Mouse (Mus musculus): Measurements from ENCODE around the gene Snx15. TPM values are rescaled to one million over a fixed set of nuclear protein-coding genes. Genes with fewer than 3 reads are reported as not detected.
A peak's percentile ranks its signal among the peaks of the same experiment; 100 is the strongest.
"Not testable (repeated sequence)": the region's sequence is repeated elsewhere in the genome, so short reads cannot be mapped to it uniquely, and the experiment has no call there.

Snx15 gene
- polyA plus RNA-seq, 1 experiment from 2014 or later = 25.5 TPM

DNA sequence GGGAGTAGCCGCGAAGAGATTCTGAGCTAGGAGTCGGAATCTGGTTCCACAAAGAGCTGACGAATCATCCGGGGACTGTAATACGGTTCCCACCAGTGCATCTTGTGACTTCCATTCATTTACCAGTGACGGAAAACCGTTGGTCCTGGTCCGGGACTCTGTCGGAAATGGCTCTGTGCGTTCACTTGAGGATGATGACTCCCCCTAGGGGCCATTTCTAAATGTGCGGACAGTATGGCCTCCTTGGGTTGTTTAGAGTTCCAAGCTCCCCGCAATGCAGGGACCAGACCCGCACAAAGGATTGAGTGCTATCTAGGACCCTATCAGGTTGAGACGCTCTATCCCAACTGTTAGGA is 13.3 kb upstream of the Snx15 start, which contains the start of gene Arl2:
Gene Arl2 (minus strand): TSS at position 155 of the 356 bp plus-strand sequence.
- Histone ChIP-seq H3K4me2 (peak within 1 kb of the TSS; percentile 78), H3K36me3 (ENCODE audit: control insufficient read depth, insufficient read depth, low read length) (no peaks in the 10 kb centered on the region; the same call in 1 of the 2 replicates), H3K4me1 (ENCODE audit: control insufficient read depth, insufficient read depth, low read length) (no peaks in the 10 kb centered on the region), H3K4me3 (ENCODE audit: low read depth, low read length) (peak within 1 kb of the TSS; percentile 68), H3K9ac (ENCODE audit: low read depth, low read length) (peak within 1 kb of the TSS; percentile 83), H3K27ac (ENCODE audit: low read depth, low read length) (peak within 1 kb of the TSS; percentile 96), H3K9me3 (replicated peaks; ENCODE audit: control insufficient read depth, low read length) (no peaks in the 10 kb centered on the region), H3K27me3 (ENCODE audit: control insufficient read depth, insufficient read depth, low read length) (no peaks in the 10 kb centered on the region)
- under 1% methylated on average over 15 of the region's 15 CpGs for WGBS (ENCODE audit: insufficient replicate concordance)
- ATAC-seq (replicated peaks; ENCODE audit: insufficient number of reproducible peaks, low FRiP score, low TSS enrichment) = peak; percentile 68

DNA sequence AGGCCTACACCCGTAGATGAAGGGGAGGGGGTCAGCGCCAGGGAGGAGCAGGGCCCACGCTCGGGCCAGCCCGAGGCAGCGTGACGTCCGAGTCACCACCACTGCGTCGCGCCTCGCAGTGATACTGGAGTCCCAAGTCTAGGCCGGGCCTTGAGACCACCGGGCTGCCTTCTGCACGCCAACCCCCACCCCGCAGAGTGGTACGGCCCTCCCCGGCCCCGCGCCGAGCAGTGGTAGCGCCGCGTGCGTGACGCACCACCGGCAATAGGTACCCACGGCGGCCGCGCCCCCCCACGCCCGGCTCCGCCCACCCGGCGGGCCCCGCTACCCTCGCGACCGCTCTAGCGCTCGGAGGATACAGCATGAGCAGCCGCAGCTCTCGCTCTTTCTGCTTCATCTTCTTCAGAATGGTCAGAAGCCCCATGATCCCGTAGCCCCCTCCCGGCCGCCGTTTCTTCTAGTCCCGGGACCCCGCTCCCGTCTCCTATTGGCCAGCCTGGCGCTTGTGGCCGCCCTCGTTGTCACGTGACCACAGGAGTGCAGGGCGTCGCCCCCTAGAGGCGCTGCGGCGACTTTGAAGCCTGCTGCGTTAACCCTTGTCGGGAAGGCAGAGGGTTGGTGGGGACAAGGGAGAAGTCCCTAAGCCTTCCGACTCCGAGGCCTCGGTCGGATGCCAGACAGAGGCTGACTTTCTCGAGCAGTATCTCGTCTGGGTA is 12.7 kb upstream of the Snx15 start, which contains the start of gene Batf2:
Gene Batf2 (plus strand): TSS at position 306 of the 716 bp plus-strand sequence.
- peak within 1 kb of the TSS; percentile 68 for H3K4me3 ChIP-seq (ENCODE audit: low read depth, low read length)
- H3K9me3 ChIP-seq (replicated peaks; ENCODE audit: control insufficient read depth, low read length) = no peaks in the 10 kb centered on the region
- no peaks in the 10 kb centered on the region for H3K27me3 ChIP-seq (ENCODE audit: control insufficient read depth, insufficient read depth, low read length)
- H3K4me1 ChIP-seq (ENCODE audit: control insufficient read depth, insufficient read depth, low read length) = no peaks in the 10 kb centered on the region
- H3K27ac ChIP-seq (ENCODE audit: low read depth, low read length) = peak within 1 kb of the TSS; percentile 96
- peaks cover under 1% of the 10 kb centered on the region; the same call in 1 of the 2 replicates for H3K36me3 ChIP-seq (ENCODE audit: control insufficient read depth, insufficient read depth, low read length)
- peak within 1 kb of the TSS; percentile 83 for H3K9ac ChIP-seq (ENCODE audit: low read depth, low read length)
- under 1% methylated on average over 67 of the region's 68 CpGs for WGBS (ENCODE audit: insufficient replicate concordance)
- peak within 1 kb of the TSS; percentile 78 for H3K4me2 ChIP-seq
- peak; percentile 89 for ATAC-seq (replicated peaks; ENCODE audit: insufficient number of reproducible peaks, low FRiP score, low TSS enrichment)

DNA sequence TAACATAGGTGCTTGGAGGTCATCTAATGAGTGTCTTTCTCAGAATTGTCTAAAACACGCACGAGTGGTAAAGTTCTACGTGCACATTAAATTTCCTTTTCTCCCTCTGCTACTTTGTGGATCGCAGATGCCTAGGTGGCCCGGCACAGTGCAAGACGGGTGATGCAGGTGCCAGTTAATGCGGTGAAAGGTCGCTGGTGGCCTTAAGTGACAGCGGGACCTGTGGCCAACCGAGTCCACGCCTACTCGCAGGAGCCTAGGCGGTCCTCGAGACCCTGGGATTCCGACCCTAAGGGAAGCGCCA is 12.2 kb upstream of the Snx15 start:
- Histone ChIP-seq H3K36me3 (ENCODE audit: control insufficient read depth, insufficient read depth, low read length) (peaks cover 2% of the 10 kb centered on the region), H3K4me1 (ENCODE audit: control insufficient read depth, insufficient read depth, low read length) (no peaks in the 10 kb centered on the region), H3K27me3 (ENCODE audit: control insufficient read depth, insufficient read depth, low read length) (no peaks in the 10 kb centered on the region), H3K9ac (ENCODE audit: low read depth, low read length) (peak overlapping the region; percentile 83), H3K4me3 (ENCODE audit: low read depth, low read length) (peak overlapping the region; percentile 68), H3K27ac (ENCODE audit: low read depth, low read length) (peak overlapping the region; percentile 96), H3K4me2 (peak overlapping the region; percentile 78), H3K9me3 (replicated peaks; ENCODE audit: control insufficient read depth, low read length) (no peaks in the 10 kb centered on the region)
- 6% methylated on average over 16 of the region's 16 CpGs for WGBS (ENCODE audit: insufficient replicate concordance)
- no peak; the same call in 1 of the 2 replicates for ATAC-seq (replicated peaks; ENCODE audit: insufficient number of reproducible peaks, low FRiP score, low TSS enrichment)

DNA sequence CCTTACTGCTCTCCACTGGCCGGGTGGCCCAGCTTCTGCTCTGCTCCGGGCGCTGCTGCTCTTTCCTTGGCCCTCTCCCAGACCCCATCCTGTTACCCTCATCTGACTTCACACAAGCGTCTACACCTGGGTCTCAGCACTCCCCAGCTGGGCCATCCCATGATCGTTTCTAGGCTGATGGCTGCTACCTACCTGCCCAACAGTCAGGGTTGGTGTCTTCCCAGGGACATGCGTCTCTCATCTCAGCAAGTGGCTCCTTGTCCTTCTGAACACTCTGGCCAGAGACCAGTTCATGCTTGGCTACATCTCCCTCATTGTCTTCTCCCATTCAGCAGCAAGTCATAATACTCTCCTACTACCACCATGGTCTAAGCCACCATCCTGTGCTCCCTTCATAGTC is 11.6 kb upstream of the Snx15 start:
- Histone ChIP-seq H3K9me3 (replicated peaks; ENCODE audit: control insufficient read depth, low read length) (no peaks in the 10 kb centered on the region), H3K4me1 (ENCODE audit: control insufficient read depth, insufficient read depth, low read length) (no peaks in the 10 kb centered on the region), H3K4me2 (peak overlapping the region; percentile 78), H3K4me3 (ENCODE audit: low read depth, low read length) (peak overlapping the region; percentile 68; the same call in 1 of the 2 replicates), H3K27me3 (ENCODE audit: control insufficient read depth, insufficient read depth, low read length) (no peaks in the 10 kb centered on the region), H3K9ac (ENCODE audit: low read depth, low read length) (peak overlapping the region; percentile 83; the same call in 1 of the 2 replicates), H3K27ac (ENCODE audit: low read depth, low read length) (no peak overlapping the region), H3K36me3 (ENCODE audit: control insufficient read depth, insufficient read depth, low read length) (peaks cover 2% of the 10 kb centered on the region)
- 91% methylated on average over 6 of the region's 6 CpGs for WGBS (ENCODE audit: insufficient replicate concordance)
- no peak for ATAC-seq (replicated peaks; ENCODE audit: insufficient number of reproducible peaks, low FRiP score, low TSS enrichment)

DNA sequence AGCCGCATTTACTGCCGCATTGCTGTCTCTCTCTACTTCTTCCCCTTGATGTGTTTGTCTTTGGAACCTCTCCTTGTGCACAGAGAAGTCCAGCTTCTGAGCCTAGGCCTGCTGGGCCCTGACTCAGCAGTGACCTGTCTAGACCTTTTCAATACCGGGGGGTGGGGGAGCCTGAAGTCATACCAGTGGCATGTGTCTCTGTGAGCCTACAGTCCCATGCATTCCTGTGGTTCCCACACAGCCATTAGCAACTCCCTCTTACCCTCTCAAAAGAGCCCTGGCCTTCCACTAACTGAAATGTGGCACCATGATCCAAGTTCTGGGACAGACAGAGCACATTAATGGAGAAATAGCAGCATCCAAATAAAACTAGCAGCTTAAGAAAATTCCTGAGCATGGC is 8.3 kb upstream of the Snx15 start:
- H3K9me3 ChIP-seq (replicated peaks; ENCODE audit: control insufficient read depth, low read length) = no peaks in the 10 kb centered on the region
- no peak overlapping the region for H3K4me3 ChIP-seq (ENCODE audit: low read depth, low read length)
- ATAC-seq (replicated peaks; ENCODE audit: insufficient number of reproducible peaks, low FRiP score, low TSS enrichment) = no peak
- WGBS (ENCODE audit: insufficient replicate concordance) = 87% methylated on average over 3 of the region's 3 CpGs
- peaks cover 2% of the 10 kb centered on the region for H3K36me3 ChIP-seq (ENCODE audit: control insufficient read depth, insufficient read depth, low read length)
- no peak overlapping the region for H3K27ac ChIP-seq (ENCODE audit: low read depth, low read length)
- H3K27me3 ChIP-seq (ENCODE audit: control insufficient read depth, insufficient read depth, low read length) = no peaks in the 10 kb centered on the region
- H3K4me1 ChIP-seq (ENCODE audit: control insufficient read depth, insufficient read depth, low read length) = no peaks in the 10 kb centered on the region
- no peak overlapping the region for H3K4me2 ChIP-seq
- no peak overlapping the region; the same call in 1 of the 2 replicates for H3K9ac ChIP-seq (ENCODE audit: low read depth, low read length)

DNA sequence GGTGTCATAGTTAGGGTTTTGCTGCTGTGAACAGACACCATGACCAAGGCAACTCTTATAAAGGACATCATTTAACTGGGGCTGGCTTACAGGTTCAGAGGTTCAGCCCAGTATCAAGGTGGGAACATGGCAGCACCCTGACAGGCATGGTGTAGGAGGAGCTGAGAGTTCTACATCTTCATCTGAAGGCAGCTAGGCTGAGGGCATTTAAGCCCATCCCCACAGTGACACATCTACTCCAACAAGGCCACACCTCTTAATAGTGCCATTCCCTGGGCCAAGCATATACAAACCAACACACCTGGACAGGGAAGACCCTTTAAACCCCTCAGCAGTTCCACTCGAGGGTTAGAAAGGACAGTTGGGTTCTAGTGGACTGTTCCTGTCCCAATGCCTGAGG is 5.1 kb upstream of the Snx15 start:
- not testable (repeated sequence) for H3K4me1 ChIP-seq (ENCODE audit: control insufficient read depth, insufficient read depth, low read length); H3K27me3 ChIP-seq (ENCODE audit: control insufficient read depth, insufficient read depth, low read length); H3K9me3 ChIP-seq (replicated peaks; ENCODE audit: control insufficient read depth, low read length); H3K9ac ChIP-seq (ENCODE audit: low read depth, low read length); H3K36me3 ChIP-seq (ENCODE audit: control insufficient read depth, insufficient read depth, low read length); H3K4me3 ChIP-seq (ENCODE audit: low read depth, low read length); ATAC-seq (replicated peaks; ENCODE audit: insufficient number of reproducible peaks, low FRiP score, low TSS enrichment)
- H3K4me2 ChIP-seq = peak overlapping the region; percentile 37
- 36% methylated on average over 1 of the region's 1 CpGs for WGBS (ENCODE audit: insufficient replicate concordance)
- H3K27ac ChIP-seq (ENCODE audit: low read depth, low read length) = peak overlapping the region; percentile 70; the same call in 1 of the 2 replicates

DNA sequence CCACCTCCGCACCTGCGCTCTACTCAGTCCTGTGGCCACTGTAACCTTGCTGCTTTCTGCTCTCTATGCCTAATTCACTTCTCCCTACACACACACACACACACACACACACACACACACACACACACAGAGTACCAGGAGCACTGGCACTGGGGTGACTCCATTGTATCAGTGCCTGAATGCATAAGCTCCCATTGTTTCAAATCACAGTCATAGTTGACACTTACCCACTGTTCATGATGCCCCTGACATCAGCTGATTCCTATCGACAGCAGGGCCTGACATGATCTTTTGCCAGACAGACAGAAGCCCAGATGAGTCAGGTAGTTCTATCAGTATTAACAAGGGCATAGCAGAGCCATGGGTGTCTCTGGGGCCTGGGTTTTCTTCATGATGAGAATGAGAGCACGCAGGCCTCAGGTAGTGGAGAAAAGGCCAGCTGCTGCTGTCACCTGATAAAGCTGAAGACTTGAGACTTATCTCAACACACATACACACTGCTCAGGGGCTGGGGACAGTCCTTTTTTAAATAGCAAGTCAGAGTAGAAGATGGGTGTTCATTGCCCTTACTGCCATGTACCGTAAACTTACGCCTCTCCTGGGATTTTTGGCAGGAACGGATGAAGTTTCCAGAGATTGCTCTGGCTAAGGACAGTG is 4.2 kb upstream of the Snx15 start:
- peaks cover 2% of the 10 kb centered on the region for H3K36me3 ChIP-seq (ENCODE audit: control insufficient read depth, insufficient read depth, low read length)
- peak overlapping the region; percentile 37 for H3K4me2 ChIP-seq
- H3K27ac ChIP-seq (ENCODE audit: low read depth, low read length) = peak overlapping the region; percentile 70
- H3K4me3 ChIP-seq (ENCODE audit: low read depth, low read length) = no peak overlapping the region
- no peaks in the 10 kb centered on the region for H3K4me1 ChIP-seq (ENCODE audit: control insufficient read depth, insufficient read depth, low read length)
- ATAC-seq (replicated peaks; ENCODE audit: insufficient number of reproducible peaks, low FRiP score, low TSS enrichment) = peak; percentile 29; the same call in 1 of the 2 replicates
- WGBS (ENCODE audit: insufficient replicate concordance) = 81% methylated on average over 7 of the region's 7 CpGs
- H3K9me3 ChIP-seq (replicated peaks; ENCODE audit: control insufficient read depth, low read length) = no peaks in the 10 kb centered on the region
- H3K9ac ChIP-seq (ENCODE audit: low read depth, low read length) = 0 out of 2 replicates have a peak overlapping the region, but pooled peaks have one; percentile 16
- no peaks in the 10 kb centered on the region for H3K27me3 ChIP-seq (ENCODE audit: control insufficient read depth, insufficient read depth, low read length)

DNA sequence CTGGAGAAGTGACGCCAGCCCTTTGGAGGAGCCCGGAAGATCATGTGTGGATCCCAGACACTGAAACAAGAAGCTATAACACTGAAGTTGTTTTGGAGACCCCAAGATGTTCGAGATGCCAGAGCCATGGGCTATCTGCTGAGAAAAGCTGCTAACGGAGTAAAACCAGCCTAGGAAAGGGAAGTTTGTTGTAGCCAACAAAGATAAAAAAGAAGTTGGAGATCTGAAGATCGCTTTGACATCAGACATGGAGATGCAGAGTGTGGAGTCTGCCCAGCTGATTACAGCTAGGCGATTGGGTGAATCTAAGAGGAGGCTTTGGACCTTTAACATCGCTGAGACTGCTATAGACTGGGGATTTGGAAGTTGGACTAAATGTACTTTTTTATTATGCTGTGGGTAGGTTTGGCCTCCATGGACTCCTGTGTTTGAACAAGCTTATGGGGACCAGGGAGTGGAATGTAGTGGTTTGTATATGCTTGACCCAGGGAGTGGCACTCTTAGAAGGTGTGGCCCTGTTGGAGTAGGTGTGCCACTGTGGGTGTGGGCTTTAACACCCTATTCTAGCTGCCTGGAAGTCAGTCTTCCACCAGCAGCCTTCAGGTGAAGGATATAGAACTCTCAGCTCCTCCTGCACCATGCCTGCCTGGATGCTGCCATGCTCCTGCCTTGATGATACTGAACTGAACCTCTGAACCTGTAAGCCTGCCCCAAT is 2.5 kb upstream of the Snx15 start:
- not testable (repeated sequence) for H3K36me3 ChIP-seq (ENCODE audit: control insufficient read depth, insufficient read depth, low read length); H3K4me2 ChIP-seq; H3K27ac ChIP-seq (ENCODE audit: low read depth, low read length); H3K9me3 ChIP-seq (replicated peaks; ENCODE audit: control insufficient read depth, low read length); ATAC-seq (replicated peaks; ENCODE audit: insufficient number of reproducible peaks, low FRiP score, low TSS enrichment); H3K9ac ChIP-seq (ENCODE audit: low read depth, low read length); H3K27me3 ChIP-seq (ENCODE audit: control insufficient read depth, insufficient read depth, low read length); H3K4me1 ChIP-seq (ENCODE audit: control insufficient read depth, insufficient read depth, low read length); H3K4me3 ChIP-seq (ENCODE audit: low read depth, low read length)
- 70% methylated on average over 7 of the region's 7 CpGs for WGBS (ENCODE audit: insufficient replicate concordance)

All from heart, embryonic 11.5 days (tissue).